Mouse (Mus musculus) neural tube, embryonic 14.5 days (tissue): ENCODE data around the gene Aqp7. TPM values are rescaled to one million over a fixed set of nuclear protein-coding genes. Genes with fewer than 3 reads are reported as not detected.
A peak's percentile ranks its signal among the peaks of the same experiment; 100 is the strongest.

Experiments
- ATAC-seq: fragments of 200-750 bp; cut with Nextera tagmentation; 2 replicates; pipeline ENCODE4 v1.8.0; 2017; ENCODE audit warnings: low read depth, mild to moderate bottlenecking, moderate TSS enrichment, moderate library complexity
- H3K27ac ChIP-seq: fragments of 300-500 bp; sonication (generic); 2 replicates; pipeline ENCODE4 v1.5.1; 2014; ENCODE audit warnings: low read depth, mild to moderate bottlenecking, control low read depth, low read length, moderate library complexity, mixed read lengths
- H3K27me3 ChIP-seq: fragments of 300-500 bp; sonication (generic); 2 replicates; pipeline ENCODE4 v1.6.1; 2014; ENCODE audit warnings: low read length; ENCODE audit not compliant: control insufficient read depth, insufficient read depth
- H3K36me3 ChIP-seq: fragments of 300-500 bp; sonication (generic); 2 replicates; pipeline ENCODE4 v1.6.1; 2014; ENCODE audit warnings: low read length, mixed read lengths; ENCODE audit not compliant: control insufficient read depth, insufficient read depth
- H3K4me1 ChIP-seq: fragments of 300-500 bp; sonication (generic); 2 replicates; pipeline ENCODE4 v1.6.1; 2014; ENCODE audit warnings: low read length; ENCODE audit not compliant: control insufficient read depth, insufficient read depth
- H3K4me2 ChIP-seq: fragments of 300-500 bp; sonication (generic); 2 replicates; pipeline ENCODE4 v1.6.1; 2014; ENCODE audit warnings: mild to moderate bottlenecking, low read depth, low read length, control low read depth
- H3K4me3 ChIP-seq: fragments of 300-500 bp; sonication (generic); 2 replicates; pipeline ENCODE4 v1.5.1; 2014; ENCODE audit warnings: low read depth, low read length, control low read depth, mixed read lengths
- H3K9ac ChIP-seq: fragments of 300-500 bp; sonication (generic); replicated peaks from 2 replicates; pipeline ENCODE4 v1.6.1; 2014; ENCODE audit warnings: low read depth, mild to moderate bottlenecking, control low read depth, low read length, mixed read lengths
- H3K9me3 ChIP-seq: fragments of 300-500 bp; sonication (generic); 2 replicates; pipeline ENCODE4 v1.6.1; 2016; ENCODE audit warnings: low read length; ENCODE audit not compliant: control insufficient read depth
- WGBS: fragments of 180-500 bp; shearing (Covaris S2); extraction: QIAGEN DNeasy Blood & Tissue Kit; methylation state at CpG from one replicate; pipeline ENCODE4 v1.1.7; 2014; 5-methylcytosine and 5-hydroxymethylcytosine counted together
- polyA plus RNA-seq: library from polyadenylated mRNA; unstranded; fragments of >200 nt; fragmentation: Nextera tagmentation; extraction: Ambion mirVana; gene quantifications from 2 replicates; pipeline ENCODE4 v1.2.1, GENCODE M21; 2014

Gene Aqp7
- not detected in 2 replicates for polyA plus RNA-seq

GRCm38 (mm10) chr4:41047524-41048271 is at the start of gene Aqp7:
TSS of gene Aqp7 (minus strand) at chr4:41048139.
- Histone ChIP-seq H3K9ac (0 out of 2 replicates have a peak within 1 kb of the TSS, but pooled peaks have one; percentile 11), H3K4me3 (no peak within 1 kb of the TSS)
- WGBS: 52% methylated on average over 9 of the region's 9 CpGs

GRCm38 (mm10) chr4:41097381-41097780 is 49.4 kb upstream of the Aqp7 start:
- no peak for ATAC-seq
- Histone ChIP-seq H3K4me2 (no peak overlapping the region; the same call in 1 of the 2 replicates), H3K4me3 (peak overlapping the region; percentile 37; the same call in 1 of the 2 replicates), H3K9ac (no peak overlapping the region), H3K27ac (no peak overlapping the region), H3K27me3 (peaks cover 14% of the 10 kb centered on the region), H3K36me3 (no peaks in the 10 kb centered on the region), H3K4me1 (peaks cover 4% of the 10 kb centered on the region; the same call in 1 of the 2 replicates), H3K9me3 (no peaks in the 10 kb centered on the region)
- 44% methylated on average over 13 of the region's 13 CpGs for WGBS

More at GRCm38 (mm10) chr4:41047524-41048271, at the start of gene Aqp7:
- no peaks in the 10 kb centered on the region for H3K36me3 ChIP-seq
- H3K4me1 ChIP-seq: no peaks in the 10 kb centered on the region
- H3K9me3 ChIP-seq: no peaks in the 10 kb centered on the region
- H3K27ac ChIP-seq: no peak within 1 kb of the TSS
- no peak for ATAC-seq
- no peaks in the 10 kb centered on the region for H3K27me3 ChIP-seq
- no peak within 1 kb of the TSS for H3K4me2 ChIP-seq

GRCm38 (mm10) chr4:41096794-41097193 is 48.9 kb upstream of the Aqp7 start:
- no peak overlapping the region for H3K4me3 ChIP-seq
- no peak overlapping the region for H3K27ac ChIP-seq
- H3K36me3 ChIP-seq: no peaks in the 10 kb centered on the region
- H3K4me1 ChIP-seq: peaks cover 4% of the 10 kb centered on the region; the same call in 1 of the 2 replicates
- H3K27me3 ChIP-seq: peaks cover 14% of the 10 kb centered on the region
- 72% methylated on average over 5 of the region's 5 CpGs for WGBS
- H3K9me3 ChIP-seq: no peaks in the 10 kb centered on the region
- ATAC-seq: no peak
- H3K9ac ChIP-seq: no peak overlapping the region
- no peak overlapping the region for H3K4me2 ChIP-seq

- no peak overlapping the region for H3K9ac ChIP-seq
- H3K4me3 ChIP-seq: no peak overlapping the region
- H3K4me2 ChIP-seq: no peak overlapping the region
- ATAC-seq: no peak
- no peak overlapping the region for H3K27ac ChIP-seq
- no peaks in the 10 kb centered on the region for H3K9me3 ChIP-seq
- peaks cover 4% of the 10 kb centered on the region; the same call in 1 of the 2 replicates for H3K4me1 ChIP-seq
- no peaks in the 10 kb centered on the region for H3K36me3 ChIP-seq
- 73% methylated on average over 8 of the region's 8 CpGs for WGBS
- peaks cover 14% of the 10 kb centered on the region for H3K27me3 ChIP-seq
These were observed 48.2 kb upstream of the Aqp7 start for GRCm38 (mm10) chr4:41096169-41096568.

GRCm38 (mm10) chr4:41094361-41094760 is 46.4 kb upstream of the Aqp7 start:
- Histone ChIP-seq H3K4me2 (no peak overlapping the region), H3K4me3 (no peak overlapping the region), H3K9ac (no peak overlapping the region), H3K9me3 (no peaks in the 10 kb centered on the region), H3K36me3 (no peaks in the 10 kb centered on the region), H3K27ac (no peak overlapping the region), H3K27me3 (peaks cover 14% of the 10 kb centered on the region), H3K4me1 (peaks cover 4% of the 10 kb centered on the region; the same call in 1 of the 2 replicates)
- no peak for ATAC-seq
- 76% methylated on average over 9 of the region's 9 CpGs for WGBS

- Histone ChIP-seq H3K36me3 (no peaks in the 10 kb centered on the region), H3K9ac (no peak overlapping the region), H3K27me3 (peaks cover 8% of the 10 kb centered on the region), H3K9me3 (no peaks in the 10 kb centered on the region), H3K27ac (no peak overlapping the region), H3K4me3 (no peak overlapping the region), H3K4me2 (no peak overlapping the region), H3K4me1 (no peaks in the 10 kb centered on the region)
- ATAC-seq: no peak
- 92% methylated on average over 1 of the region's 1 CpGs for WGBS
These were observed 45.0 kb upstream of the Aqp7 start for GRCm38 (mm10) chr4:41092958-41093357.

- H3K4me3 ChIP-seq: no peak overlapping the region
- 67% methylated on average over 3 of the region's 3 CpGs for WGBS
These were observed 43.5 kb upstream of the Aqp7 start for GRCm38 (mm10) chr4:41091391-41091790.

GRCm38 (mm10) chr4:41089705-41090104 is 41.8 kb upstream of the Aqp7 start:
- Histone ChIP-seq H3K9ac (no peak overlapping the region), H3K4me1 (no peaks in the 10 kb centered on the region), H3K4me2 (no peak overlapping the region), H3K36me3 (no peaks in the 10 kb centered on the region), H3K9me3 (no peaks in the 10 kb centered on the region), H3K27ac (no peak overlapping the region), H3K4me3 (no peak overlapping the region), H3K27me3 (no peaks in the 10 kb centered on the region)
- ATAC-seq: no peak
- WGBS: 92% methylated on average over 2 of the region's 2 CpGs

More at GRCm38 (mm10) chr4:41091391-41091790, 43.5 kb upstream of the Aqp7 start:
- Histone ChIP-seq H3K4me1 (no peaks in the 10 kb centered on the region), H3K27me3 (no peaks in the 10 kb centered on the region), H3K9me3 (no peaks in the 10 kb centered on the region), H3K36me3 (no peaks in the 10 kb centered on the region), H3K27ac (no peak overlapping the region), H3K4me2 (no peak overlapping the region), H3K9ac (no peak overlapping the region)
- no peak for ATAC-seq

- Histone ChIP-seq H3K4me3 (no peak overlapping the region), H3K9me3 (no peaks in the 10 kb centered on the region), H3K4me2 (no peak overlapping the region), H3K27ac (no peak overlapping the region), H3K36me3 (no peaks in the 10 kb centered on the region), H3K9ac (no peak overlapping the region), H3K27me3 (no peaks in the 10 kb centered on the region), H3K4me1 (no peaks in the 10 kb centered on the region)
- ATAC-seq: no peak
- 85% methylated on average over 4 of the region's 4 CpGs for WGBS
These were observed 41.2 kb upstream of the Aqp7 start for GRCm38 (mm10) chr4:41089189-41089588.
